Mouse (Mus musculus) erythroblast, embryonic 14.5 days (primary cell): ENCODE results near the gene Mpv17l2.

Experiments used
- GATA1 ChIP-seq: IDR thresholded peaks from 2 replicates; pipeline ENCODE4 v1.6.1; 2012; ENCODE audit warnings: low read length, inconsistent platforms, mixed read lengths
- TAL1 ChIP-seq: IDR thresholded peaks from 3 replicates; pipeline ENCODE4 v1.6.1; 2012; ENCODE audit warnings: low read length, inconsistent platforms, mixed read lengths

- TF ChIP-seq GATA1 (no peak), TAL1 (no peak)
Observed at GRCm38 (mm10) chr8:70755661-70756475, 4.9 kb downstream of the Mpv17l2 start.
